Mouse (Mus musculus): Measurements from ENCODE around the gene Grwd1. TPM values are rescaled to one million over a fixed set of nuclear protein-coding genes. Genes with fewer than 3 reads are reported as not detected.
"Not testable (repeated sequence)": the region's sequence is repeated elsewhere in the genome, so short reads cannot be mapped to it uniquely, and the experiment has no call there.

The Grwd1 gene
- total RNA-seq (2022), result 10 to 100 TPM; 10.2 to 16.0 (median 13.6) TPM

- peak; percentile 85 for DNase-seq (ENCODE audit: low spot score)
Measured at GRCm38 (mm10) chr7:45830427-45831127, at the start of gene Grwd1. Gene Grwd1, minus strand, starts transcription at chr7:45830944.

- DNase-seq (ENCODE audit: low spot score), result no peak
Measured at GRCm38 (mm10) chr7:45880531-45880930, 49.8 kb upstream of the Grwd1 start.

- DNase-seq (ENCODE audit: low spot score), result not testable (repeated sequence)
Measured at GRCm38 (mm10) chr7:45878278-45878677, 47.5 kb upstream of the Grwd1 start, which contains the start of gene Grin2d. Gene Grin2d, minus strand, starts transcription at chr7:45878378.

GRCm38 (mm10) chr7:45876895-45877294 is 46.2 kb upstream of the Grwd1 start:
- no peak for DNase-seq (ENCODE audit: low spot score)

- DNase-seq (ENCODE audit: low spot score), result peak; percentile 52
Measured at GRCm38 (mm10) chr7:45873061-45873947, 42.6 kb upstream of the Grwd1 start.

GRCm38 (mm10) chr7:45872624-45873023 is 41.9 kb upstream of the Grwd1 start, which contains the start of gene Kdelr1:
Gene Kdelr1, plus strand, starts transcription at chr7:45872772.
- DNase-seq (ENCODE audit: low spot score), result peak; percentile 89

GRCm38 (mm10) chr7:45870282-45871058 is 39.7 kb upstream of the Grwd1 start:
- no peak for DNase-seq (ENCODE audit: low spot score)

GRCm38 (mm10) chr7:45869787-45870186 is 39.0 kb upstream of the Grwd1 start:
- DNase-seq (ENCODE audit: low spot score), result no peak

GRCm38 (mm10) chr7:45869107-45869670 is 38.4 kb upstream of the Grwd1 start:
- DNase-seq (ENCODE audit: low spot score), result no peak

- no peak for DNase-seq (ENCODE audit: low spot score)
Measured at GRCm38 (mm10) chr7:45867871-45868270, 37.1 kb upstream of the Grwd1 start.

- DNase-seq (ENCODE audit: low spot score), result peak; percentile 87
Measured at GRCm38 (mm10) chr7:45865925-45866910, 35.5 kb upstream of the Grwd1 start.

GRCm38 (mm10) chr7:45864435-45864834 is 33.7 kb upstream of the Grwd1 start:
- DNase-seq (ENCODE audit: low spot score), result no peak

GRCm38 (mm10) chr7:45862804-45863203 is 32.1 kb upstream of the Grwd1 start:
- DNase-seq (ENCODE audit: low spot score), result no peak

GRCm38 (mm10) chr7:45859008-45859407 is 28.3 kb upstream of the Grwd1 start:
- no peak for DNase-seq (ENCODE audit: low spot score)

GRCm38 (mm10) chr7:45856950-45857901 is 26.5 kb upstream of the Grwd1 start:
- no peak for DNase-seq (ENCODE audit: low spot score)

- no peak for DNase-seq (ENCODE audit: low spot score)
Measured at GRCm38 (mm10) chr7:45853089-45853488, 22.3 kb upstream of the Grwd1 start.

GRCm38 (mm10) chr7:45850661-45851060 is 19.9 kb upstream of the Grwd1 start:
- DNase-seq (ENCODE audit: low spot score), result no peak

GRCm38 (mm10) chr7:45848447-45849027 is 17.8 kb upstream of the Grwd1 start:
- DNase-seq (ENCODE audit: low spot score), result no peak

All from heart, adult 8-10 months (tissue).